Mouse (Mus musculus) small intestine, adult 2 months (tissue): Measurements from ENCODE around the gene Prcd.

ENCODE experiments used
- CTCF ChIP-seq: fragments of 200-500 bp; IDR thresholded peaks from 2 replicates; pipeline ENCODE4 v1.5.1; 2012; ENCODE audit warnings: low read depth, mild to moderate bottlenecking, control low read depth, inconsistent platforms, low read length, moderate library complexity, mixed read lengths; ENCODE audit not compliant: insufficient replicate concordance, insufficient read length; ENCODE audit errors: extremely low read depth
- POLR2A ChIP-seq: fragments of 200-500 bp; IDR thresholded peaks from 2 replicates; pipeline ENCODE4 v1.6.1; 2012; ENCODE audit warnings: low read depth, mild to moderate bottlenecking, control low read depth, inconsistent platforms, low read length, moderate library complexity

DNA sequence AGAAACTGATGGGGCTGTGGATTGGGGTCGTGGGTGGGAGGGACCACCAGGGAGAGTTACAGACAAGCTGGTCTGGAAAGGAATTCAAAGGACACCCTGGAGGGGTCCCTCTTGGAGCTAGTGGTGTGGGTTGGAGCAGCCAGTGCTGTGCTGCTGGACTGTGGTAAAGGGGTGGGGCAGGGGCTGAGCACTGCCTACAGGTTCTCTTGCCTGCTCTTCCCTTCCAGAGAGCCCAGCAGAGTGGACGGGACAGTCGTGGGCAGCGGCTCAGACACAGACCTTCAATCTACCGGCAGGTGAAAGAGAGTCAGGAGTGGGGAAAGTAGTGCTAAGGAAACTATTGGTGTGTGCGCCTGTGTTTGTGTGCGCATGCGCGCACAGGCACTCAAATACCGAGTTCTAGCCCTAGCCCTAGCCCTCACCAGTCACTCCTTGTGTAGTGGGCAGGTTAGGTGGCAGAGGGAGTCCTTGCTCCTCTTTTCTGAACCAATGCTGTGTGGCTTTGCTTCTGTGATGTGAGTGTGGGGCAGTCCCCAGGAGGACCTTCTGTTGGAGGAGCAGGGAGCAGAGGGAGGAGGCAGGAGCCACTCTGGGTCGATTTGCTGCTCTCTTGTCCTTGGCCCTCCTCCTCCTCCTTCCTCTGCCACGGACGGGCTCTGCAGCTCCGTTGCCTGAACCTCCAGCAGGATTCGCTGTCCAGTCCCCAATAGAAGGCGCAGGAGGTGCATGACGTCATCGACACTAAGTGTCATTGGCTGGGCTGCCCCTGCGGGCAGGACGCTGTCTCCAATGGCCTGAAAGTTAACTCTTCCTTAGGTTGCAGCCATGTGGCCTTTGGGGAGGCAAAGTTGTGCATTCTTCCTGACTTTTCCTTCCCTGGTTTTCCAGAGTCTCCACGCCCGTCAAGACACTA is 4.2 kb downstream of the Prcd start:
- 0 out of 2 replicates have a peak, but pooled peaks have one; percentile 9 for TF ChIP-seq CTCF
- peak; percentile 56 for TF ChIP-seq POLR2A
